19 mouse cellular contexts compared by ENCODE assay signal in the genomic region with DNA sequence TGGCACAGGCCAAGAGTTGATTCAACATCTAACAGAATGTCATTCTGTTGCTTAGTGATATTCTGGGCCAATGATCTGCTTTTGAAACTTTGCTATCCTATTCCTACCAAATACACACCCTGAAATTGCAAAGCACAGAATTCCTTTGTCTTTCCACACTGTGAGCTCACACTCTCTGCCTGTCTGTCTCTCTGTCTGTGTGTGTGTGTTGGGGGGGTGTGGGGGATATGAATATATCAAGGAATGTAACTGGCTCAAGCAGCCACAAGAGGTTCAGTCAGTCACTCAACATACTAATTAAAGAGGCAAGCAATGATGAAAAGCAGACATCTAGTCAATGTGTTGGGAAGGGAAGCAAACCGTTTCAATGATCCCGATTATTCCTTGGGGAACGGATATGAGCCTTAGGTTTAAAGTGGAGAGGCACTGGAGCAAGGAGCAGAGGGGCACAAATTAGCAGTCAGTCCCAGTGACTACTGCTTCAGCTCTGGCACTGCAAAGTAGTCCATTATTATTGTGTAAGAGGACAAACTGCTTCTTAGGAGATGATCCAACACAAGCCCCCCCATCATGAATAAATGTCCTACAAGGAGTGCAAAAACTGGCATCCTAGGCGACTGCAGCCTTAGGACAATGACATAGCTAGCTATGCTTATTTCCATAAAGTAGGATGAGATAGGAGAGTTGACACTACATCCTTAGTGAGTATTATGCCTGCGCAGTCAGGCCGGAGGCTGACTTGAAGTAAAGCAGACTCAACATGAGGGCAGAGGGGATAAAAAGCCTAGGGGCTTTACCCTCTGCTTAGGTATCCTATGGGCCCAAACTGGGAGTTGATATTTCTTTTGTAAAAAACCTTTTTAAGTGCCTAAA. TPM values are rescaled to one million over a fixed set of nuclear protein-coding genes. Genes with fewer than 3 reads are reported as not detected.
DNase-seq lines count a peak whose midpoint lies in the region; ATAC-seq and TF ChIP-seq lines count a peak whose summit lies in the region.
"Had no signal": no experiment of that assay in that cellular context is flagged by ENCODE, and none has a peak within 500 bp of the region (broad histone marks: within the 10 kb centered on the region; RNA-seq: fewer than 3 reads in every experiment).

No protein-coding gene starts in this region.

- H3K9me3 ChIP-seq in forebrain, embryonic 11.5 days (ENCODE audit: control insufficient read depth, low read length), result no peaks in the 10 kb centered on the region
- no peaks in the 10 kb centered on the region for H3K9me3 ChIP-seq in forebrain, embryonic 10.5 days
- no peaks in the 10 kb centered on the region for H3K9me3 ChIP-seq in hindbrain, embryonic 11.5 days (ENCODE audit: control insufficient read depth, low read length)
- H3K9me3 ChIP-seq in hindbrain, embryonic 10.5 days, result no peaks in the 10 kb centered on the region
- H3K9me3 ChIP-seq in hindbrain, embryonic 12.5 days (replicated peaks), result no peaks in the 10 kb centered on the region
- H3K9me3 ChIP-seq in midbrain, postnatal 0 days (ENCODE audit: low read length), result no peaks in the 10 kb centered on the region

- no peaks in the 10 kb centered on the region for H3K27me3 ChIP-seq in forebrain, embryonic 11.5 days (ENCODE audit: control insufficient read depth, insufficient read depth, low read length)
- H3K27me3 ChIP-seq in forebrain, embryonic 10.5 days (ENCODE audit: poor library complexity, severe bottlenecking), result no peaks in the 10 kb centered on the region
- H3K27me3 ChIP-seq in hindbrain, embryonic 11.5 days (ENCODE audit: control insufficient read depth, insufficient read depth, low read length), result no peaks in the 10 kb centered on the region
- H3K27me3 ChIP-seq in hindbrain, embryonic 10.5 days (ENCODE audit: insufficient read depth, poor library complexity, severe bottlenecking), result no peaks in the 10 kb centered on the region
- H3K27me3 ChIP-seq in hindbrain, embryonic 12.5 days, result no peaks in the 10 kb centered on the region
- H3K27me3 ChIP-seq in midbrain, postnatal 0 days (ENCODE audit: insufficient read depth, low read length), result no peaks in the 10 kb centered on the region

- no peak overlapping the region for H3K4me2 ChIP-seq in forebrain, embryonic 11.5 days (ENCODE audit: low read depth, low read length, severe bottlenecking)
- H3K4me2 ChIP-seq in hindbrain, embryonic 11.5 days (replicated peaks; ENCODE audit: low read depth, low read length), result no peak overlapping the region
- H3K4me2 ChIP-seq in hindbrain, embryonic 12.5 days (replicated peaks), result no peak overlapping the region
- no peak overlapping the region for H3K4me2 ChIP-seq in midbrain, postnatal 0 days (ENCODE audit: low read depth, low read length, poor library complexity, severe bottlenecking)

- ATAC-seq in forebrain, embryonic 11.5 days (replicated peaks; ENCODE audit: low FRiP score), result 0 out of 2 replicates have a peak, but pooled peaks have one; percentile 30
- ATAC-seq in hindbrain, embryonic 11.5 days (ENCODE audit: low FRiP score), result peak; percentile 67; the same call in 1 of the 2 replicates
- ATAC-seq in hindbrain, embryonic 12.5 days (ENCODE audit: low FRiP score), result peak; percentile 79
- no peak for ATAC-seq in midbrain, postnatal 0 days (ENCODE audit: low FRiP score)
- no peak for ATAC-seq in megakaryocyte, adult 5-6 weeks (ENCODE audit: poor library complexity, severe bottlenecking)

- WGBS in forebrain, embryonic 11.5 days, result 74% methylated on average over 6 of the region's 6 CpGs
- 81% methylated on average over 6 of the region's 6 CpGs for WGBS in forebrain, embryonic 10.5 days
- WGBS in hindbrain, embryonic 11.5 days, result 71% methylated on average over 6 of the region's 6 CpGs
- WGBS in hindbrain, embryonic 10.5 days, result 68% methylated on average over 6 of the region's 6 CpGs
- WGBS in hindbrain, embryonic 12.5 days, result 51% methylated on average over 6 of the region's 6 CpGs
- WGBS in midbrain, postnatal 0 days, result 47% methylated on average over 6 of the region's 6 CpGs

- H3K9ac ChIP-seq in forebrain, embryonic 11.5 days (ENCODE audit: low read length), result no peak overlapping the region
- H3K9ac ChIP-seq in hindbrain, embryonic 11.5 days (ENCODE audit: low read depth, low read length), result no peak overlapping the region
- H3K9ac ChIP-seq in hindbrain, embryonic 12.5 days, result no peak overlapping the region
- H3K9ac ChIP-seq in midbrain, postnatal 0 days (replicated peaks; ENCODE audit: low read length, poor library complexity, severe bottlenecking), result no peak overlapping the region

- no peak for DNase-seq in forebrain, embryonic 11.5 days (ENCODE audit: low spot score)
- DNase-seq in forebrain, embryonic 10.5 days (ENCODE audit: extremely low spot score, low spot score), result no peak
- DNase-seq in hindbrain, embryonic 11.5 days (ENCODE audit: low spot score), result no peak
- no peak for DNase-seq in hindbrain, embryonic 10.5 days (ENCODE audit: low spot score)
- peak; percentile 41 for DNase-seq in midbrain, postnatal 0 days (ENCODE audit: low spot score)
- DNase-seq in adrenal gland, adult (ENCODE audit: inconsistent age in 2 of 2, low spot score in 1 of 2), result no peak
- DNase-seq: cerebellum, adult 8-10 months; right cerebral cortex, postnatal 25 days had no signal

- no peaks in the 10 kb centered on the region for H3K4me1 ChIP-seq in forebrain, embryonic 11.5 days (replicated peaks; ENCODE audit: control insufficient read depth, insufficient read depth, low read length)
- H3K4me1 ChIP-seq in forebrain, embryonic 10.5 days, result peaks cover 20% of the 10 kb centered on the region
- H3K4me1 ChIP-seq in hindbrain, embryonic 11.5 days (replicated peaks; ENCODE audit: control insufficient read depth, insufficient read depth, low read length), result no peaks in the 10 kb centered on the region
- H3K4me1 ChIP-seq in hindbrain, embryonic 10.5 days (replicated peaks), result peaks cover 12% of the 10 kb centered on the region
- peaks cover 22% of the 10 kb centered on the region for H3K4me1 ChIP-seq in hindbrain, embryonic 12.5 days
- peaks cover 5% of the 10 kb centered on the region for H3K4me1 ChIP-seq in midbrain, postnatal 0 days (ENCODE audit: insufficient read depth, low read length)

- TF ChIP-seq CTCF in midbrain, postnatal 0 days (IDR thresholded peaks at IDR 0.05), result no peak

- no peak overlapping the region for H3K27ac ChIP-seq in forebrain, embryonic 11.5 days (ENCODE audit: low read depth, low read length)
- H3K27ac ChIP-seq in forebrain, embryonic 10.5 days, result no peak overlapping the region
- H3K27ac ChIP-seq in hindbrain, embryonic 11.5 days (ENCODE audit: low read depth, low read length), result 0 out of 2 replicates have a peak overlapping the region, but pooled peaks have one; percentile 7
- H3K27ac ChIP-seq in hindbrain, embryonic 10.5 days, result no peak overlapping the region
- H3K27ac ChIP-seq in hindbrain, embryonic 12.5 days, result peak overlapping the region; percentile 71
- peak overlapping the region; percentile 43 for H3K27ac ChIP-seq in midbrain, postnatal 0 days (ENCODE audit: low read depth, low read length)

- no peak overlapping the region for H3K4me3 ChIP-seq in forebrain, embryonic 11.5 days (ENCODE audit: low read depth, low read length)
- H3K4me3 ChIP-seq in forebrain, embryonic 10.5 days, result no peak overlapping the region
- H3K4me3 ChIP-seq in hindbrain, embryonic 11.5 days (ENCODE audit: low read depth, low read length), result no peak overlapping the region
- no peak overlapping the region for H3K4me3 ChIP-seq in hindbrain, embryonic 10.5 days
- no peak overlapping the region for H3K4me3 ChIP-seq in hindbrain, embryonic 12.5 days
- no peak overlapping the region for H3K4me3 ChIP-seq in midbrain, postnatal 0 days (ENCODE audit: low read depth, low read length)

- H3K36me3 ChIP-seq in forebrain, embryonic 11.5 days (ENCODE audit: control insufficient read depth, insufficient read depth, low read length), result no peaks in the 10 kb centered on the region
- H3K36me3 ChIP-seq in forebrain, embryonic 10.5 days (replicated peaks), result no peaks in the 10 kb centered on the region
- H3K36me3 ChIP-seq in hindbrain, embryonic 11.5 days (ENCODE audit: control insufficient read depth, insufficient read depth, low read length), result no peaks in the 10 kb centered on the region
- no peaks in the 10 kb centered on the region for H3K36me3 ChIP-seq in hindbrain, embryonic 10.5 days
- H3K36me3 ChIP-seq in hindbrain, embryonic 12.5 days, result no peaks in the 10 kb centered on the region
- no peaks in the 10 kb centered on the region for H3K36me3 ChIP-seq in midbrain, postnatal 0 days (ENCODE audit: insufficient read depth, low read length)

RNA-seq across cellular contexts. Expression of gene Bmpr1a, which starts 19.4 kb away (rescaled TPM):
- 56.0 and 60.4 TPM in 2 replicates for polyA plus RNA-seq in forebrain, embryonic 11.5 days (2014; fragmentation: Nextera tagmentation; extraction: Ambion mirVana)
- polyA plus RNA-seq in forebrain, embryonic 10.5 days (2016; fragmentation: Nextera tagmentation; extraction: Ambion mirVana), result 44.5 and 47.6 TPM in 2 replicates
- 44.9 and 48.9 TPM in 2 replicates for polyA plus RNA-seq in hindbrain, embryonic 11.5 days (2014; fragmentation: Nextera tagmentation; extraction: Ambion mirVana)
- 31.6 and 42.8 TPM in 2 replicates for polyA plus RNA-seq in hindbrain, embryonic 10.5 days (2016; fragmentation: Nextera tagmentation; extraction: Ambion mirVana)
- polyA plus RNA-seq in hindbrain, embryonic 12.5 days (2016; fragmentation: Nextera tagmentation; extraction: Ambion mirVana), result 47.6 and 50.4 TPM in 2 replicates
- total RNA-seq in midbrain, postnatal 0 days (2014; rRNA removed), result 42.5 and 50.8 TPM in 2 replicates
- polyA plus RNA-seq in midbrain, postnatal 0 days (2015; fragmentation: Nextera tagmentation; extraction: Ambion mirVana), result 13.9 and 14.0 TPM in 2 replicates
- total RNA-seq in megakaryocyte, adult 5-6 weeks (2015), result 2.5 and 3.2 TPM in 2 replicates
- total RNA-seq in megakaryocyte, adult 5-6 weeks (2017), result 2.3 and 2.6 TPM in 2 replicates

RNA-seq across cellular contexts. Expression of gene 9230112D13Rik, which starts 38.9 kb away (rescaled TPM):
- polyA plus RNA-seq in forebrain, embryonic 11.5 days (2014; fragmentation: Nextera tagmentation; extraction: Ambion mirVana), result not detected in 2 replicates
- not detected in 2 replicates for polyA plus RNA-seq in forebrain, embryonic 10.5 days (2016; fragmentation: Nextera tagmentation; extraction: Ambion mirVana)
- polyA plus RNA-seq in hindbrain, embryonic 11.5 days (2014; fragmentation: Nextera tagmentation; extraction: Ambion mirVana), result not detected in 2 replicates
- polyA plus RNA-seq in hindbrain, embryonic 10.5 days (2016; fragmentation: Nextera tagmentation; extraction: Ambion mirVana), result not detected in 2 replicates
- not detected in 2 replicates for polyA plus RNA-seq in hindbrain, embryonic 12.5 days (2016; fragmentation: Nextera tagmentation; extraction: Ambion mirVana)
- total RNA-seq in midbrain, postnatal 0 days (2014; rRNA removed), result not detected in 2 replicates
- polyA plus RNA-seq in midbrain, postnatal 0 days (2015; fragmentation: Nextera tagmentation; extraction: Ambion mirVana), result not detected in 2 replicates
- total RNA-seq in megakaryocyte, adult 5-6 weeks (2015), result not detected in 2 replicates
- not detected in 2 replicates for total RNA-seq in megakaryocyte, adult 5-6 weeks (2017)
- total RNA-seq: ES-E14; layer of hippocampus, adult 18-20 months; left cerebral cortex, postnatal 14 days; liver, adult 2 months had no signal
- polyA plus RNA-seq: embryonic facial prominence, embryonic 11.5 days; frontal cortex, adult 2 months; kidney, embryonic 14.5 days; liver, adult 2 months; lung, embryonic 16.5 days; thymus, postnatal 0 days had no signal

Comparison
In these comparisons a context has a peak if more than half of its experiments do, and no peak if none do; other contexts are left out.
1. H3K27ac ChIP-seq: peak in hindbrain, embryonic 11.5 days (single experiment), hindbrain, embryonic 12.5 days (single experiment) and midbrain, postnatal 0 days (single experiment); none in forebrain, embryonic 11.5 days (single experiment), forebrain, embryonic 10.5 days (single experiment) and hindbrain, embryonic 10.5 days (single experiment).
2. ATAC-seq: peak in forebrain, embryonic 11.5 days (single experiment), hindbrain, embryonic 11.5 days (single experiment) and hindbrain, embryonic 12.5 days (single experiment); none in midbrain, postnatal 0 days (single experiment) and megakaryocyte, adult 5-6 weeks (single experiment).